Mouse (Mus musculus) lung, embryonic 14.5 days (tissue): ENCODE data around the gene Plekha6. TPM values are rescaled to one million over a fixed set of nuclear protein-coding genes. Genes with fewer than 3 reads are reported as not detected.

Source experiments
- ATAC-seq: fragments of 200-750 bp; cut with Nextera tagmentation; 2 replicates; pipeline ENCODE4 v1.8.0; 2017; ENCODE audit warnings: mild to moderate bottlenecking, moderate TSS enrichment, moderate library complexity; ENCODE audit not compliant: insufficient read depth
- DNase-seq: peaks from one replicate; pipeline ENCODE4 v3.0.0-alpha.2; 2015
- H3K27ac ChIP-seq: fragments of 300-500 bp; sonication (generic); 2 replicates; pipeline ENCODE4 v1.5.1; 2014; ENCODE audit warnings: low read depth, mild to moderate bottlenecking, moderate library complexity
- H3K27me3 ChIP-seq: fragments of 300-500 bp; sonication (generic); 2 replicates; pipeline ENCODE4 v1.6.1; 2014; ENCODE audit warnings: low read length, control low read depth; ENCODE audit not compliant: insufficient read depth
- H3K36me3 ChIP-seq: fragments of 300-500 bp; sonication (generic); 2 replicates; pipeline ENCODE4 v1.6.1; 2014; ENCODE audit warnings: control low read depth; ENCODE audit not compliant: insufficient read depth
- H3K4me1 ChIP-seq: fragments of 300-500 bp; sonication (generic); 2 replicates; pipeline ENCODE4 v1.6.1; 2014; ENCODE audit warnings: antibody characterized with exemption, control low read depth; ENCODE audit not compliant: insufficient read depth
- H3K4me2 ChIP-seq: fragments of 300-500 bp; sonication (generic); 2 replicates; pipeline ENCODE4 v1.6.1; 2014; ENCODE audit warnings: mild to moderate bottlenecking
- H3K4me3 ChIP-seq: fragments of 300-500 bp; sonication (generic); 2 replicates; pipeline ENCODE4 v1.5.1; 2014; ENCODE audit warnings: low read depth, low read length
- H3K9ac ChIP-seq: fragments of 300-500 bp; sonication (generic); 2 replicates; pipeline ENCODE4 v1.6.1; 2014
- H3K9me3 ChIP-seq: fragments of 300-500 bp; sonication (generic); 2 replicates; pipeline ENCODE4 v1.6.1; 2016; ENCODE audit warnings: low read depth, low read length, control low read depth
- CTCF ChIP-seq: IDR thresholded peaks from 2 replicates; pipeline ENCODE4 v1.5.1; 2016; ENCODE audit warnings: antibody characterized with exemption, low read depth
- WGBS: fragments of 180-500 bp; shearing (Covaris S2); extraction: QIAGEN DNeasy Blood & Tissue Kit; methylation state at CpG from one replicate; pipeline ENCODE4 v1.1.7; 2014; 5-methylcytosine and 5-hydroxymethylcytosine counted together
- polyA plus RNA-seq: library from polyadenylated mRNA; unstranded; fragments of >200 nt; fragmentation: Nextera tagmentation; extraction: Ambion mirVana; gene quantifications from 2 replicates; pipeline ENCODE4 v1.2.1, GENCODE M21; 2014

Gene Plekha6
- polyA plus RNA-seq, 1 experiment from 2014 or later: 6.7 TPM

DNA sequence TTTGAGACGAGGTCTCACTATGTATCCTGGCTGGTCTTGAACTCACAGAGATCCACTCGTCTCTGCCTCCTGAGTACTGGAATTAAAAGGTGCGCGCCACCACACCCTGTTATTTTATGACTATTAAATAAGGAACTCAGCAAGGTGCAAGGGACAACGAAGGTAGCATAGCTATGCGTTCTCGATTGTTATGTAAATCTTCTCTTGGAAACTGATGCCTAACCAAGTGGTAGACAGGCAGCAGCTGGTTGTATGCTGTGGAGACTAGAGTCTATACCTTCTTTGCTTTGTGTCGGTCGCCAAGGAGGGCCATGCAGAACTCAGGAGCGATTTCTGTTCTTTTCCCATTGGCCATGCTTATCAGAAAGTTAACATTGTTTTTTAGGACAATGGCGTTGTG lies 45.0 kb downstream of the Plekha6 start:
- Histone ChIP-seq H3K9me3 (no peaks in the 10 kb centered on the region), H3K9ac (no peak overlapping the region), H3K27ac (no peak overlapping the region), H3K4me2 (no peak overlapping the region), H3K4me3 (no peak overlapping the region), H3K27me3 (no peaks in the 10 kb centered on the region), H3K36me3 (no peaks in the 10 kb centered on the region), H3K4me1 (no peaks in the 10 kb centered on the region; the same call in 1 of the 2 replicates)
- 79% methylated on average over 11 of the region's 11 CpGs for WGBS
- TF ChIP-seq CTCF: no peak
- no peak for DNase-seq
- ATAC-seq: no peak

GRCm38 (mm10) chr1:133209482-133209881 lies 45.5 kb downstream of the Plekha6 start:
- Histone ChIP-seq H3K4me1 (no peaks in the 10 kb centered on the region; the same call in 1 of the 2 replicates), H3K27me3 (no peaks in the 10 kb centered on the region), H3K4me2 (no peak overlapping the region), H3K4me3 (no peak overlapping the region), H3K27ac (no peak overlapping the region), H3K36me3 (no peaks in the 10 kb centered on the region), H3K9ac (no peak overlapping the region), H3K9me3 (no peaks in the 10 kb centered on the region)
- DNase-seq: no peak
- WGBS: 63% methylated on average over 7 of the region's 7 CpGs
- no peak for TF ChIP-seq CTCF
- no peak for ATAC-seq

DNA sequence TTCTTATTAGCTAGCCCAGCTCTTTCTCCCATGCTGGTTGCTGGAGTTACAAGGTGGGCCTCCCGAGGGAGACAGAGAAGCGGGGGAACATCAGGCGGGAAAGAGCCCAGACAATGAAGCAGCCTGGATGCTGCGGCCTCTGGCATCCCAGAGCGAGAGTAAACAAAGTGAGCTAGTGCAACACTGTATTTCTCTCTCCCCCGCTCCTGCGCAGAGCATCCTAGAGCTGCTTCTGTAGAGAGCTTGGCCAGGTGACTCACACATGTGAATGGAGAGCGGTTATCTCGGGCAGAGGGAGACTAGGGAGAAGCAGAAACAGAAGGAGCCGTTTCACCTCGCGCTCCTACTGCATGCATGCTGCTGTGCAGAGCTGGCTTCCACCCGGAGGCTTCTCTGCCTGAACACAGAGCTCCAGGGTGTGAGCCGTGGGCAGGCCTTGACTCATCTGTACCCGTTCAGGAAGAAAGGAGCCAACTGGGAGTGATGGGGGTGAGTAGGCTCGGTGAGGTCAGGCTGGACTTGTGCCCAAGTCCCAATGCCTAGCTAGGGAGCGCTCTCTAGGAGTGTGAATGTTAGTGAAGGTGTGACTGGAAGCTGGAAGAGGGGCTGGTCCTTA lies 46.0 kb downstream of the Plekha6 start:
- H3K4me3 ChIP-seq: no peak overlapping the region
- no peak for ATAC-seq
- no peaks in the 10 kb centered on the region for H3K27me3 ChIP-seq
- no peak for TF ChIP-seq CTCF
- H3K9ac ChIP-seq: no peak overlapping the region
- H3K36me3 ChIP-seq: no peaks in the 10 kb centered on the region
- 34% methylated on average over 17 of the region's 17 CpGs for WGBS
- H3K4me2 ChIP-seq: no peak overlapping the region
- H3K4me1 ChIP-seq: no peaks in the 10 kb centered on the region
- DNase-seq: no peak
- H3K9me3 ChIP-seq: no peaks in the 10 kb centered on the region
- H3K27ac ChIP-seq: no peak overlapping the region

DNA sequence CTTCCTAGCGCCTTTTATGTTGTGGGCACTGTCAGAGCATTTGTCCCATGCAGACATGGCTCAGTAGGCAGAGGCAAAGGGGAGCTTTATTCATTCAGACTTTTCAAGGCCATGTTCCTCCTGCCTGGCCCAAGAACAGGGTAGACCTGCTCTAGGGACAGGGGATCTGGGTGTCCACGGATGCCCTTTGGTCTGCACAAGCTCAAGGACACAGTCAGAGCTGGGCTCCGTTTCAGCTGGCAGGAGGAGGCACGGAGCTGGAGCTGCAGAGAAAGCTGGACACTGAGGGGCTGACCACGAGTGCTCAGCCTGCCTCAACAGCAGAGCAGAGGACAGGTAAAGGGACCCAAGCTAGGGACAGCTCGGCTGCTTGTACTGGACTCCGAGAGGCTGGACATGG lies 46.8 kb downstream of the Plekha6 start:
- no peak for DNase-seq
- Histone ChIP-seq H3K4me1 (0 out of 2 replicates have a peak, but pooled peaks cover 5% of the 10 kb centered on the region), H3K9ac (no peak overlapping the region), H3K36me3 (no peaks in the 10 kb centered on the region), H3K4me2 (no peak overlapping the region), H3K27me3 (no peaks in the 10 kb centered on the region), H3K27ac (no peak overlapping the region), H3K4me3 (no peak overlapping the region), H3K9me3 (no peaks in the 10 kb centered on the region)
- WGBS: 75% methylated on average over 7 of the region's 7 CpGs
- TF ChIP-seq CTCF: no peak
- no peak for ATAC-seq

GRCm38 (mm10) chr1:133212273-133212672 lies 48.3 kb downstream of the Plekha6 start:
- Histone ChIP-seq H3K9ac (no peak overlapping the region), H3K4me2 (no peak overlapping the region), H3K4me1 (0 out of 2 replicates have a peak, but pooled peaks cover 5% of the 10 kb centered on the region), H3K27me3 (no peaks in the 10 kb centered on the region), H3K36me3 (no peaks in the 10 kb centered on the region), H3K4me3 (no peak overlapping the region), H3K9me3 (no peaks in the 10 kb centered on the region), H3K27ac (no peak overlapping the region)
- ATAC-seq (no peak), DNase-seq (no peak)
- WGBS: 70% methylated on average over 4 of the region's 4 CpGs
- TF ChIP-seq CTCF: no peak

DNA sequence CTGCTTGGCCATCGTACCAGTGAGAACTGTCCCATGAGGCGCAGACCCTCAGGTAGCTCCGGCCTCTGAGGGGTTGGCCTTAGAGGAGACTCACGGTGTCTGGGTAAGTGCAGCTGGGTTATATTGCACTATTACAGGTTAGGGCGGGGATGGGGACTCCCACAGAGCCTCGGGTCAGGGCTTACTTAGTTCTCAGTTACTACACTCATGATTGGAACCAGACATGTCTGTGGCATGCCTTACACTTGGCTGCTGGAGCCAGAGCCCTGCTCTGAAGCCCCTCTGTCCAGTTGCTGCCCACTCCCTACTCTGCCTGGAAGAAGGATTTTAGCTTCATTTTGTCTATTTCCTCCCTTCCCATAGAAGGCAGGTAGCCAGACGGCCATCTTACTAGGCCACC lies 49.1 kb downstream of the Plekha6 start:
- TF ChIP-seq CTCF: no peak
- 81% methylated on average over 7 of the region's 7 CpGs for WGBS
- Histone ChIP-seq H3K4me1 (0 out of 2 replicates have a peak, but pooled peaks cover 5% of the 10 kb centered on the region), H3K27ac (no peak overlapping the region), H3K9me3 (no peaks in the 10 kb centered on the region), H3K27me3 (no peaks in the 10 kb centered on the region), H3K4me3 (no peak overlapping the region), H3K4me2 (no peak overlapping the region), H3K36me3 (no peaks in the 10 kb centered on the region), H3K9ac (no peak overlapping the region)
- ATAC-seq (no peak), DNase-seq (no peak)

DNA sequence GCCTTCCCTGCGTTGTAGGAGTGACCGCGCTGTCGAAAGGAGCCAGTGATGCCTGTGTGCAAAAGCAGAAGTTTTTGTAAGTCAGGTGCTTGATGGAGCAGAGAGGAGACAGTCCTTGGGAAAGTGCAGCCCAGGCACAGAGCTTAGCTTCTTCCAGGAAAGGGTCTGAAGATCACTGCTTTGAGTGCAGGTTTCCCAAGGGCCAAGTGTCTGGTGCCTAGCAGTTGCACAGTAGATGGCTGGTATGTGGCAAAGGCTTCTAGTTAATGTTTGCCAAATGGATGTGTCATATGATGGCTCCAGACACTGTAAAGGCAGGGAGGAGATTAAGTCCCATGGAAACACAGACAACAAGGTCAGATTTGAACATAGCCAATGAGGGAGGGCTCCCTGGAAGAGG lies 49.9 kb downstream of the Plekha6 start:
- no peaks in the 10 kb centered on the region for H3K36me3 ChIP-seq
- 0 out of 2 replicates have a peak, but pooled peaks cover 5% of the 10 kb centered on the region for H3K4me1 ChIP-seq
- no peak overlapping the region for H3K4me2 ChIP-seq
- H3K4me3 ChIP-seq: no peak overlapping the region
- WGBS: 93% methylated on average over 4 of the region's 4 CpGs
- TF ChIP-seq CTCF: no peak
- DNase-seq (no peak), ATAC-seq (no peak)
- no peak overlapping the region for H3K27ac ChIP-seq
- no peaks in the 10 kb centered on the region for H3K9me3 ChIP-seq
- no peak overlapping the region for H3K9ac ChIP-seq
- no peaks in the 10 kb centered on the region for H3K27me3 ChIP-seq
